ENCODE assay signal across 21 mouse cellular contexts in the genomic region with DNA sequence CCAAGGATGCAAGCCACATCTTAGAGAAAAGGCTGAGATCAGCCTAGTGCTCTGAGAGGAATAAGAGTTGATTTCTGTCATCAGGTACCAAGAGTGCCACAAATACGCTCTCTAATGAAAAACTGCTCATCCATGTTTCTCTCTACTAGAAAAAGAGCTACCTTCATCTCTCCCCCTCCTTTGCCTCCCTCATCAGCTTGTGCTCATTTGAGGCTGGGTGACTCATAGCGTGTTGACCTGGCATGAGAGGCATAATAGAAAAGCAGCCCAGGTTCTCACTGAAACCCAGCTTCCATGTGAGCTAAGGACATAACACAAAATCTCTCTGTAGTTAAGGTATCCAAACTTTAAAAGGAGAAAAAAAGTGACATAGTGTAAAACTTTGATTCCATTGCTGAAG.
DNase-seq lines count a peak whose midpoint lies in the region; TF ChIP-seq lines count a peak whose summit lies in the region.
"Had no signal": no experiment of that assay in that cellular context is flagged by ENCODE, and none has a peak within 500 bp of the region (broad histone marks: within the 10 kb centered on the region; RNA-seq: fewer than 3 reads in every experiment).

No protein-coding gene starts in this region.

- 86% methylated on average over 2 of the region's 2 CpGs for WGBS in heart, adult 2 months

- no peak for TF ChIP-seq EP300 in heart, adult 2 months (IDR thresholded peaks at IDR 0.05; ENCODE audit: insufficient read depth, low read depth, low read length)

- no peaks in the 10 kb centered on the region for H3K79me2 ChIP-seq in heart, adult 2 months (replicated peaks; ENCODE audit: control insufficient read depth, insufficient read depth, low read length)

- no peaks in the 10 kb centered on the region for H3K27me3 ChIP-seq in heart, adult 2 months (ENCODE audit: control insufficient read depth, insufficient read depth, low read length)
- H3K27me3 ChIP-seq: Patski had no signal

- no peak overlapping the region for H3K27ac ChIP-seq in heart, adult 2 months

- H3K4me3 ChIP-seq in heart, adult 2 months, result no peak overlapping the region

- H3K4me1 ChIP-seq in heart, adult 2 months (ENCODE audit: control insufficient read depth, insufficient read depth, low read length), result peaks cover 3% of the 10 kb centered on the region; the same call in 1 of the 2 replicates

- no peak overlapping the region for H3K9ac ChIP-seq in heart, adult 2 months (ENCODE audit: low read depth, low read length)

- intact Hi-C loops in heart, adult 2 months (cut with DNase I), result no loop called here

- TF ChIP-seq CTCF in heart, adult 2 months (IDR thresholded peaks at IDR 0.05), result no peak

- peaks cover 12% of the 10 kb centered on the region for H3K36me3 ChIP-seq in heart, adult 2 months (ENCODE audit: control insufficient read depth, insufficient read depth, low read length)
- H3K36me3 ChIP-seq: G1E had no signal

- peak; percentile 7 to 33 for DNase-seq in adrenal gland, postnatal 36 days
- DNase-seq in adrenal gland, postnatal 25 days, result no peak
- peak; percentile 23 for DNase-seq in 3T3-L1 (ENCODE audit: low read depth, low spot score)
- DNase-seq in NIH3T3 (ENCODE audit: low read depth), result peak; percentile 53
- peak; percentile 35 for DNase-seq in fibroblast of lung, adult 2 months (ENCODE audit: low read depth)
- DNase-seq in heart, adult 2 months, result no peak
- DNase-seq in spleen, postnatal 4 days (ENCODE audit: low spot score in 2 of 2), result no peak
- DNase-seq in cerebellum, adult 9-11 months, result no peak
- DNase-seq: adrenal gland, adult 2 months; adrenal gland, adult 8-10 months; adrenal gland, postnatal 10 days; adrenal gland, postnatal 14 days; B cell, adult 2 months; cerebellum, adult 11 months; cerebellum, adult 11-12 months; cerebellum, adult 18-20 months; cerebellum, adult 2 months; cerebellum, adult 8-10 months; cerebellum, adult 9-10 months had no signal

- TF ChIP-seq POLR2A in heart, adult 2 months (IDR thresholded peaks at IDR 0.05; ENCODE audit: insufficient read depth, low read depth, low read length), result no peak

Comparison
In these comparisons a context has a peak if more than half of its experiments do, and no peak if none do; other contexts are left out.
1. DNase-seq: peak in adrenal gland, postnatal 36 days (2 of 2), 3T3-L1 (single experiment), NIH3T3 (single experiment) and fibroblast of lung, adult 2 months (single experiment); none in adrenal gland, postnatal 25 days (single experiment), heart, adult 2 months (0 of 2), spleen, postnatal 4 days (0 of 2) and cerebellum, adult 9-11 months (single experiment).